Mouse (Mus musculus): ENCODE results near the gene Abhd4. TPM values are rescaled to one million over a fixed set of nuclear protein-coding genes. Genes with fewer than 3 reads are reported as not detected.
A peak's percentile ranks its signal among the peaks of the same experiment; 100 is the strongest.

Gene Abhd4
- total RNA-seq, 2 experiments from 2014 or later: 18.9 to 19.3 TPM

- Histone ChIP-seq H3K4me3 (peak overlapping the region; percentile 83), H3K27ac (peak overlapping the region; percentile 96)
- no peak for DNase-seq
- intact Hi-C loops (cut with DNase I): loop anchor here (2.0 to 10.0 kb wide), 4 partner anchors 158 to 840 kb away; partner anchors contain the start of genes Mrpl52, Prmt5, Thtpa and Zfhx2
- no peak for TF ChIP-seq CTCF (IDR thresholded peaks at IDR 0.05)
Observed at GRCm38 (mm10) chr14:54254670-54255202, 748 bp downstream of the Abhd4 start.

- TF ChIP-seq CTCF (IDR thresholded peaks at IDR 0.05): no peak
- intact Hi-C loops (cut with DNase I): loop anchor here (10.0 kb wide), 1 partner anchor 837 kb away; the partner anchor contains the start of genes Thtpa and Zfhx2
Observed at GRCm38 (mm10) chr14:54258131-54258670, 4.2 kb downstream of the Abhd4 start.

DNA sequence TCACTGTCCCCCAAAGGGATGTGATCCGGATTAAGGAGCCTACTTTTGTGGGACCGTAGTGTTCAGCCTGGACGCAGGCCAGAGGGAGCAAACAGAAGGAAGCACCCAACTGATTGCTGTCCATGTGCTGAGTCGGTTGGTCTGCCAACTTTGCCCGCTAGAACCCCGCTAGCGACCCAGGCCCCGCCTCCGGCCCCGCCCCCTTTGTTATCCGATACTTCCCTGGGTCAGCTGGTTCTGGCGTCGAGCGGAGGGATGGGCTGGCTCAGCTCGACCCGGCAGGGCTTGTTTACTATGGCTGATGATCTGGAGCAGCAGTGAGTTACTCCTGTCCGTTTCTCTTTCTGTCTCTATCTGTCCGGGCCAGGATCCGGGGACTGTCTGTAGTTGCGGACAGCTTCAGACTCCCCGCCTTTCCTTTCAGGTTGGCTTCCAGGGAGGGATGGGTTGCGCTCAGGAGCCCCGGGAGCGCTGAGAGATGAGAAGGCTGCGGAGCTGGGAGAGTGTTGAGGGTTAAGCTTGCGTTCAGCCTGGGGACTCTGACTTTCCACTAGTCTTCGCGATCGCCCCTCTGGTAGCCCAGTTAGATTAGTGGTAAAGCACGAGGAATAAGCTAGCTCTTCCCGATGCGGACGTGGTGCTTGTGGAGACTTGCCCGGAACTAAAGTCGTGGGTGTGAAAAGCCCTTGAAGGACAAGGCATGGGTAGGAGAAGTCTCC is 5.2 kb downstream of the Abhd4 start:
- peak overlapping the region; percentile 75 for H3K4me3 ChIP-seq
- peak; percentile 97 for DNase-seq
- intact Hi-C loops (cut with DNase I): loop anchor here (10.0 kb wide), 1 partner anchor 836 kb away; the partner anchor contains the start of genes Thtpa and Zfhx2

More at GRCm38 (mm10) chr14:54258131-54258670, 4.2 kb downstream of the Abhd4 start:
- DNase-seq: no peak
- Histone ChIP-seq H3K4me3 (no peak overlapping the region), H3K27ac (no peak overlapping the region)

GRCm38 (mm10) chr14:54259722-54260085 is 5.7 kb downstream of the Abhd4 start:
- TF ChIP-seq CTCF (IDR thresholded peaks at IDR 0.05): no peak
- peak overlapping the region; percentile 75 for H3K4me3 ChIP-seq
- intact Hi-C loops (cut with DNase I): loop anchor here (2.0 to 10.0 kb wide), 2 partner anchors 101 to 835 kb away; partner anchors contain the start of genes Oxa1l, Thtpa and Zfhx2
- H3K27ac ChIP-seq: peak overlapping the region; percentile 95
- no peak for DNase-seq

More for the DNA sequence above, 5.2 kb downstream of the Abhd4 start:
- peak overlapping the region; percentile 95 for H3K27ac ChIP-seq
- no peak for TF ChIP-seq CTCF (IDR thresholded peaks at IDR 0.05)

- no peak for TF ChIP-seq CTCF (IDR thresholded peaks at IDR 0.05)
- H3K27ac ChIP-seq: peak overlapping the region; percentile 95
- peak overlapping the region; percentile 75 for H3K4me3 ChIP-seq
- DNase-seq: no peak
- intact Hi-C loops (cut with DNase I): loop anchor here (2.0 kb wide), 1 partner anchor 101 kb away; the partner anchor contains the start of gene Oxa1l
Observed at GRCm38 (mm10) chr14:54260196-54260595, 6.2 kb downstream of the Abhd4 start.

DNA sequence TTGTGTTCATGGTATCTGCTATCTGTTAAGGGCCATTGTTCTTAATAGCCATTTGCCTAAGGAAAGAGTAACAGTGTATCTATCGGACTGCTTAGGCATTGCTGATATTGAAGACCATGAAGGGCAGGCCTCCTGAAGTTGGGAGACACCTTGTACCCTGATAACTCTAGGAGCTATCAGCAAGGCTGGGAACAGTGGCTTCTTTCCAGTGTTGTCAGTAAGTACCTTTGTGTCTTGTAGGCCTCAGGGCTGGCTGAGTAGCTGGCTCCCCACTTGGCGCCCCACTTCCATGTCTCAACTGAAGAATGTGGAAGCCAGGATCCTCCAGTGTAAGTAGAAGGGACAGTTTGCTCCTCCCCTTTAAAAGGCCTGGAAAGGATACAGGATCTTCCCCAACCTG is 7.4 kb downstream of the Abhd4 start:
- Histone ChIP-seq H3K4me3 (no peak overlapping the region), H3K27ac (no peak overlapping the region)
- TF ChIP-seq CTCF (IDR thresholded peaks at IDR 0.05): no peak
- no peak for DNase-seq
- intact Hi-C loops (cut with DNase I): loop anchor here (2.0 kb wide), 1 partner anchor 99 kb away; the partner anchor contains the start of gene Oxa1l

DNA sequence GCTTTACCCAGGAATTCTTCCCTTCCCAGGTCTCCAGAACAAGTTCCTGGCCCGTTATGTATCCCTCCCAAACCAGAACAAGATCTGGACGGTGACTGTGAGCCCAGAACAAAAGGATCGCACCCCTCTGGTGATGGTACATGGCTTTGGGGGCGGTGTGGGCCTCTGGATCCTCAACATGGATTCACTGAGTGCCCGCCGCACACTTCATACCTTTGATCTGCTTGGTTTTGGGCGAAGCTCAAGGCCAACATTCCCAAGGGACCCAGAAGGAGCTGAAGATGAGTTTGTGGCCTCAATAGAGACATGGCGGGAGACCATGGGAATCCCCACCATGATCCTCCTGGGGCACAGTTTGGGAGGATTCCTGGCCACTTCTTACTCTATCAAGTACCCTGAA is 8.6 kb downstream of the Abhd4 start:
- no peak overlapping the region for H3K27ac ChIP-seq
- intact Hi-C loops (cut with DNase I): no loop called here

GRCm38 (mm10) chr14:54263099-54263498 is 9.1 kb downstream of the Abhd4 start:
- no peak overlapping the region for H3K4me3 ChIP-seq
- no peak overlapping the region for H3K27ac ChIP-seq
- no peak for TF ChIP-seq CTCF (IDR thresholded peaks at IDR 0.05)
- intact Hi-C loops (cut with DNase I): no loop called here
- no peak for DNase-seq

More for the DNA sequence above, 8.6 kb downstream of the Abhd4 start:
- no peak for TF ChIP-seq CTCF (IDR thresholded peaks at IDR 0.05)
- DNase-seq: no peak
- no peak overlapping the region for H3K4me3 ChIP-seq

DNA sequence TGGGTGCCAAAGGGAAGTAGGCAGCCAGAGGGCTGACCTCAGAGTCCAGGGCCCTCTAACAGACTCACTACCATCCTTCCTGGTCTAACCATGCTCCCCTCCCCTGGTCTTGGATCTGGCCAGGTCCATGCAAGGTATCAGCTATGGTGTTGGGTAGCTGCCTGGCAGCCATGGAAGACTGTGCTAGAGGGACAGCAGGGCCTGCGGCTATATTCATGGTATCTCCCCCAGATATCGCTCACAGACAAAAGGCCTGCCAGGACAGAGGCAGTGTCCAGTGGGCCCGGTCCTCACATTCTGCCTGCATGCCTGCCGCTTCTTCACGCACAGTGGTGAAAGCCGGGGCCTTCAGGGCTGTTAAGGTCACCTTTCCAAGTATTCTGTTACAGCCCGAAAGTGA is 10.2 kb downstream of the Abhd4 start:
- intact Hi-C loops (cut with DNase I): no loop called here
- TF ChIP-seq CTCF (IDR thresholded peaks at IDR 0.05): no peak
- H3K4me3 ChIP-seq: no peak overlapping the region
- no peak overlapping the region for H3K27ac ChIP-seq
- DNase-seq: no peak

GRCm38 (mm10) chr14:54265093-54265492 is 11.1 kb downstream of the Abhd4 start:
- Histone ChIP-seq H3K4me3 (no peak overlapping the region), H3K27ac (no peak overlapping the region)

GRCm38 (mm10) chr14:54265951-54266350 is 12.0 kb downstream of the Abhd4 start:
- no peak overlapping the region for H3K4me3 ChIP-seq
- no peak overlapping the region for H3K27ac ChIP-seq
- intact Hi-C loops (cut with DNase I): no loop called here
- no peak for DNase-seq
- TF ChIP-seq CTCF (IDR thresholded peaks at IDR 0.05): no peak

More at GRCm38 (mm10) chr14:54265093-54265492, 11.1 kb downstream of the Abhd4 start:
- no peak for TF ChIP-seq CTCF (IDR thresholded peaks at IDR 0.05)
- no peak for DNase-seq
- intact Hi-C loops (cut with DNase I): no loop called here

GRCm38 (mm10) chr14:54267966-54268365 is 14.0 kb downstream of the Abhd4 start:
- no peak overlapping the region for H3K4me3 ChIP-seq
- no peak for TF ChIP-seq CTCF (IDR thresholded peaks at IDR 0.05)
- DNase-seq: no peak
- intact Hi-C loops (cut with DNase I): no loop called here
- H3K27ac ChIP-seq: no peak overlapping the region

DNA sequence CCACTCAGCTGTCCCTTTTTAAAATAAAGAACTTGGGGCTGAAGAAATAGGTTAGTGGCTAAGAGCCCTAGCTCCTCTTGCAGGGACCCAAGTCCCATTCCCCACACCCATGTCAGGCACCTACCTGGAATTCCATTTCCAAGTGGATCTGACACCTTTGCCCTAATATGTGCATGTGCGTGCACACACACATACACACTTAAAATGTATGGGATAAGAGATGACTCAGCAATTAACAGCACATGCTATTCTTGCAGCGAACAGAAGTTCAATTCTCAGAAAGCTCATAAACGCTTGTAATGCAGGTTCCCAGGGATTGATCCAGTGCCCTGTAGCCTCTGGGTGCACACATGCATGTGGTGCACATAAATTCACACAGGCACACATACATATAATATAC is 15.6 kb downstream of the Abhd4 start:
- no peak for DNase-seq
- intact Hi-C loops (cut with DNase I): no loop called here
- TF ChIP-seq CTCF (IDR thresholded peaks at IDR 0.05): no peak

More for the DNA sequence above, 15.6 kb downstream of the Abhd4 start:
- Histone ChIP-seq H3K4me3 (no peak overlapping the region), H3K27ac (no peak overlapping the region)

Data from gastrocnemius, adult 2 months (tissue).